Mouse (Mus musculus) retina, postnatal 7 days (tissue): ENCODE measurements around the gene Gpr137c.

Experiments
- DNase-seq: peaks from one replicate; pipeline ENCODE4 v3.0.0-alpha.2; 2012; ENCODE audit warnings: low read depth, low spot score

Gene Gpr137c

DNA sequence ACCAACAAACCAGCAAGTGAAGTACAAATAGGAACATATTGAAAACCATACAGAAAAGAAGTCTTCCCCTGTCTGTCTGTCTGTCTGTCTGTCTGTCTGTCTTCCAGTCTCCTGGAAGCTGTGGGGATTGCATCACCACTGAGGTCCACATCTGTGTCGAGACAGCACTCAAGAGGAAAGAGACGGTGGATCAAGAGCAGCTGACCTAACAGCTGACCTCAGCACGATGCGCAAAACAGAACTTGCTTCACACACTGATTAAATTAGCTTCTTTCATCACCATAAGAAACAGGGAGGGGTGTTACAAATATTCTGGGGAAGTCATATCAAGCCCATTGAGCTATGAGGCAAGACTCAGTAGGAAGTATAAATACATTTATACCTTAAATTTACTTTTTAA, 72.1 kb downstream of the Gpr137c start:
- no peak for DNase-seq

DNA sequence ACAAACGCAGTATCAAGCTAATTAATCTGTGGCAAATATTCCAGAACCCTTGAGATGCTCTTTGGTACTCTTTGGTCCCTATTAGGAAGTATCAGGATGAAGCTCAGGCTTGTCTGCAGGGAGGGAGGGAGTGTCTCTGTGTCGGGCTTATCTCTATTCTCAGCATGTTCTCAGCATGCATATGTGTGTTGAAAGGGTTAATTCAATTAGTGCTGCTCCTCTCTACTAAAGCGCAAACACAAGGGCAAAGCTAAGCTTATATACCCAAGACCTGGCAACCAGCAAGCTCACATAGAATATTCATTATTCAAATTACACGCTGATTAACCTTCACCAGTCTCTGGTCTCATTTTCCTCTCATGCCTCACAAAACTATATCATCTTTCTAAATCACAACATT, 84.4 kb downstream of the Gpr137c start:
- no peak for DNase-seq

DNA sequence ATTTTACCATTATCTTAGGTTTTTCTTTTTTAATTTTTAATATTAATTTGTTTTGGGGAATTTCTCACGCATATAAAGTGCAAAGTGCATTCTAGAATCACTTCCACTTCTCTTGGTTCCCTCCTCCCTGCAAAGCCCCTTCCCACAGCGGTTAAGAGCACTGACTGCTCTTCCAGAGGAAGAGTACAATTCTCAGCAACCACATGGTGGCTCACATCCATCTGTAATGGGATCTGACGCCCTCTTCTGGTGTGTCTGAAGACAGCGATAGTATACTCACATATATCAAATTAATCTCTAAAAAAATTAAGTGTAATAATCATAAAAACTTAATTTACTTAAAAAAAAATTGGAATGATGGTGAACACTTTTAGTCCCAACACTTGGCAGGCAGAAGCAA, 84.9 kb downstream of the Gpr137c start:
- DNase-seq, result no peak

GRCm38 (mm10) chr14:45305852-45306251, 86.3 kb downstream of the Gpr137c start:
- DNase-seq, result no peak

DNA sequence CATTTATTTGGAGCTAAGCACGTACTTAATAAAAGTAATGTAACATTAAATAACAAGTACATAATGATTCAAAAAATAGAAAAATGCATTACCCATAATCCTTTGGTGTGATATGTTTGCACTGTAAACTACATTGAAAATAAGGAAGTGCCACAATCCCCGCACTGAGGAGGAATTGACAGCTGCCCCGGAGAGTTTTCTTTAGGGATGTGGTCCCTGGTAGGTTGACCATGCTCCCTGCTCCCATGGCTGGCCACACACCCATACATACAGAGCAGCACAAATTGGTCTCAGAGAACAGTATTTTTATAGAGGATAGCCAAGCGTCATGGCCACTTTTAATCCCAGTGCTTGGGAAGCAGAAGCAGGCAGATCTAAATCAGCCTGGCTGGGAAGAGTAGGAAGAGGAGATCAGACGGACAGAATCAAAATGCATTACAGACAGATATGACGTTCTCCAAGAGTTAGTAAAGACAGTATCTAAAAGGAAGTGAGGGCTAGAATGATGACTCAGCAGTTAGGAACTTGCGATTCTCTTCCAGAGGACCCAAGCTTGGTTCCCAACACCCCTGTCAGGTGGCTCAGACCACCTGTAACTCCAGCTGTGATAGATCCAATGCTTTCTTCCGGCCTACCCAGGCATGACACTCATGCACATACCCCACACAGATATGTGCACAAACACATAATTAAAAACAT, 88.3 kb downstream of the Gpr137c start:
- no peak for DNase-seq

DNA sequence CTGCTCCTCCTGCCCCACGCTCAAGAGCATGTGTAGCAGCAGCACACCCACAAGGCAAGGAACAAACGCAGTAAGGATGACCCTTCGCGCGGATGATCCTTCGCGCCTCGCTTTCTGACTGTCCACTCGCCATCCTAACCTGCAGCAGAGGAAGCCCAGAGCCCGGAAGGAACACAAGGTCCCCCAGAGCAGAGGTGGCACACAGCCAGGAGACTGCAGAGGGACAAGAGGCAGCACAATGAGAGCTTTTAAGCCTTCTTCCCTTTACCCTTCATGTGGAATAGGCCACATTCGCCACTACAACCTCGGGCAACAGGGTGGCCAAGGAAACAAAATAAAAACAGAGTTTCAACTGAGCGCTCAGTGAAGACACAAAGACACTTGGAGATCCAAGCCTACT, 90.1 kb downstream of the Gpr137c start:
- no peak for DNase-seq

GRCm38 (mm10) chr14:45310101-45310500, 90.6 kb downstream of the Gpr137c start:
- DNase-seq, result no peak

DNA sequence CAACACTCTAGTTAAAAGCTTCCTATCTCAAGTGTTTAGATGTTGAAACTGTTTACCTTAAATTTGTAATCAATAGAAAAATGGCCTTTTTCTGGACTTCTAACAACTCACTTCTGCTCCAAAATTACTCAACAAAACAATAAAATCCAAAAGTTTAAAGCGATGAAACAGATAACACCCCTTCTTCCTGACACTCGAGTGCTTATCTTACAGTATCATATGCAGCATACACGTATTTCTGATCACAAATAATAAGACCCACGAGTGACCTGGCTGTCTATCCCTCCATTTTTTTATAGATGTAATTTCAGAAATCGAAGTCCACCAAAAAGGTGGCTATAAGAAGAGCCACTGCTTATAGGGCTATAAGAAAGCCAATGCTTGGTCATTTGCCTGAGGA, 97.4 kb downstream of the Gpr137c start:
- no peak for DNase-seq

GRCm38 (mm10) chr14:45317921-45318411, 98.4 kb downstream of the Gpr137c start:
- DNase-seq, result peak; percentile 8

GRCm38 (mm10) chr14:45318426-45319236, 99.1 kb downstream of the Gpr137c start, which contains the start of gene Ero1l:
TSS of gene Ero1l (minus strand) at chr14:45318771.
- DNase-seq, result peak; percentile 71

GRCm38 (mm10) chr14:45319237-45319610, 99.7 kb downstream of the Gpr137c start:
- DNase-seq, result no peak

GRCm38 (mm10) chr14:45320111-45320510, 100.6 kb downstream of the Gpr137c start:
- no peak for DNase-seq

DNA sequence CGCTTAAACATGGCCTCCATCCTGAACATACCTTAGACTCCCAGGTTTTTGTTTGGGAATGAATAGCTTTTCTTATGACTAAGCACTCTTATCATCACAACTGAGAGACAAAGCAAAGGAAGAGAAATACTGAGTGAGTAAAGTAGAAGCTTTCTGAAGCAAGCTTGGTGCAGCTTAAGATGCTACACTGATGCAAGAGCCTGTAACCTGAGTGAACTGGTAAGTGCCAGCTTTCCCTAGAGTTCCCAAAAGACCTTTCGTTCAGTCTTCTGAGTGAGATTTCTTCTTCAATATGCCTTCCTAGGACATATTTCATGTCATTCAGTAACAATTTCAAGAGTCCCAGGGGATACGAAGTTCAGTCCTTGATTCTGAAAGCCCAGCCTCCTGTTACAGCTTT, 101.5 kb downstream of the Gpr137c start:
- DNase-seq, result no peak

- no peak for DNase-seq
Measured at GRCm38 (mm10) chr14:45321622-45322021, 102.1 kb downstream of the Gpr137c start.

- DNase-seq, result no peak
Measured at GRCm38 (mm10) chr14:45322450-45322849, 102.9 kb downstream of the Gpr137c start.

DNA sequence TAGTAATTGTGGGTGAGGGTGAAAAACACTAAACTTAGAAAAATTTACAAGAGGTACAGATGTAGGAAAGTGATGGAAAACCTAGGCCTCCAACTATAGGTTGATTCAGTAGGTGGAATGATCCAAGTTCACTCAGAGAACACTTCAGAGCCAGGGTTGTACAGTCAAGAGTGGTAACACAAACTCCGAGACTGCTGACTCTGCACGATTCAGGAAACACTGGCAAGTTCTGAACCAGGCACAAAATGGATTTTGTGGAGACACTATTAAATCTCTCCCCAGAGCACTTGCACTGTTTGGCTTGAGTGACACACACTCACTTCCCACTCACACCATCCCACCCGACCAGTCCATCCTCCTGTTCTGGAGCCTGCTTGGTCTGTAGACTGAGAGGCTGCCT, 103.8 kb downstream of the Gpr137c start:
- DNase-seq, result no peak

- DNase-seq, result peak; percentile 24
Measured at GRCm38 (mm10) chr14:45325471-45325870, 106.0 kb downstream of the Gpr137c start.

DNA sequence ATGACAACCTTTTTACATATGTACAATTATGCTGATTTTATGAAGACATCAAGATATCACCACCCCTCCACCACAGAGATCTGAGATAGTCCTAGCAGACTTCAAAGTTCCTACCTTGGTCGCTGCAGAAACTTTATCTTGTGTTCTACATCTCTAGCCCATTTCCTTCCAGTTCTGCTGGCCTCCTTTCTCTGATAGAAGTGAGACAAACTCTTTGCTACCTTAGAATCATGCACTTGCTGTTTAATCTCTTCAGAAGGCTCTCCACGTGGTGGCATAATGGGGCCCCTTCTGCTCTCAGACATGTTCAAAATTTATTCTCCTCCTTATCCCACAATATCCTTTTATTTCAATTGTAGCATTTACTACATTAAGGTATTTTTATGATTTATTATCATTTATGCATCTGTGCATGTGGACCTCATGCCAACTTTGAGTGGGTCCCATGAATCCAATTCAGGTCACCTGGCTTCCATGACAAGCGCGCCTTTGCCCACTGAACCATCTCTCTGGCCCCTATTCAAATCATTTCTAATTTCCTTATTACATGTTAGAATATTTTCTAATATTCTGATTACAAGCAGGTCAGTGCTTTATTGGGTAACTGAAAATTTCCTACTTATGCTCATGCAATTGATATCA, 108.7 kb downstream of the Gpr137c start:
- no peak for DNase-seq

GRCm38 (mm10) chr14:45329018-45329588, 109.6 kb downstream of the Gpr137c start:
- no peak for DNase-seq

DNA sequence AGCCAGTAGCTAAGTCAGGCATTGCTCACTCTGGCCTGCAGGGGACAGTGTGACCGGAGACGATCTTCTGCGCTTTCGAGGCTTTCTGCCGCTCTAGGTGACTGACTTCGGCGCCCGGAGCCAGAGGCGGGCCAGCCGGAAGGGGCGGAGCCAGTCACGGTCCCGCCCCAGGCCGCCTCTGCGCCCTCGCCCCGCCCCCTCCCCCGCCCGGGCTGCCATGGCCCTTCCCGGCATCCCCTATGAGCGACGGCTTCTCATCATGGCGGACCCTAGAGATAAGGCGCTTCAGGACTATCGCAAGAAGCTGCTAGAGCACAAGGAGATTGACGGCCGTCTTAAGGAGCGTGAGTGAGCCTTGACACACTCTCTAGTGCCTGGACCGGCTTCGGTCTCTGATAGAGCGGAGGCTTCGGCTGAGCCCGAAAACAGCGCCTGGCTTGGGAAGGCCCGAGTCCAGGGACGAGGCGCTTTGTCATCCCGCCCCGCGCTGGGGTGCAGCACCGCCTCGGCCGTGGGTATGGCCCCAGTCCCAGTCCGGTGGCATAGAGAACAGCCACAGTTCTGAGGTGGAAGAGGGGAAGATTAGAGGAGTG, 110.2 kb downstream of the Gpr137c start, which contains the start of gene Psmc6:
Gene Psmc6 (plus strand): TSS at position 200 of the 593 bp plus-strand sequence.
- peak; percentile 92 for DNase-seq
